Mouse (Mus musculus): ENCODE measurements at regions not wholly inside any gene's neighbourhood (a gene's known extent, or its start where the extent isn't known, plus 50 kb on each side); places are given as distances from the start of the nearest gene placed in this dataset.

DNA sequence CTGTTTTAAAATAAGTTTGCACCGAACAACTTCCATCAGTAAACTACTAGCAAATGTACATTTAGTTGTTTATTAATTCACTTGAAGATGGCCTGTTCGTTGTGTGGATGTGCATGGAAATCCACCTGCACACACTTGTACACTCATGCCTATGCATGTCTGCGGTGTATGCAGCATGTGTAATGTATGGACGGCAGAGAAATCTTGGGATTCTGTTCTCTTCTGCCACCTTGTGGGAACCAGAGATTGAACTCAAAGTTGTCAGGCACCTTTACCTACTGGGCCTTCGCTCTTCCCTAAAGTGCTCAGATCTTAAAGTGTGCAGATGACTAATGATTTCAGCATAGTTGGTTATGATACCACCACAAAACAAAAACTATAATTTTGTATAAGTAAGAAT is 137.4 kb downstream of the Kitl start:
- no peak overlapping the region for H3K27ac ChIP-seq (ENCODE audit: insufficient read depth, low read length)
- no peaks in the 10 kb centered on the region for H3K27me3 ChIP-seq (ENCODE audit: control insufficient read depth, insufficient read depth, low read length, poor library complexity, severe bottlenecking)
- no peak overlapping the region for H3K4me3 ChIP-seq (ENCODE audit: low read depth, low read length)
- H3K9me3 ChIP-seq (replicated peaks; ENCODE audit: control insufficient read depth, insufficient read depth, low read length, poor library complexity, severe bottlenecking), result no peaks in the 10 kb centered on the region
- TF ChIP-seq CTCF (IDR thresholded peaks at IDR 0.05; ENCODE audit: low read depth, low read length), result no peak
- no peak overlapping the region for H3K9ac ChIP-seq (ENCODE audit: low read depth, poor library complexity, severe bottlenecking)
- no peaks in the 10 kb centered on the region for H3K4me1 ChIP-seq (ENCODE audit: control insufficient read depth, insufficient read depth, low read length)
- no peaks in the 10 kb centered on the region for H3K36me3 ChIP-seq (ENCODE audit: control insufficient read depth, insufficient read depth, low read length, poor library complexity, severe bottlenecking)

DNA sequence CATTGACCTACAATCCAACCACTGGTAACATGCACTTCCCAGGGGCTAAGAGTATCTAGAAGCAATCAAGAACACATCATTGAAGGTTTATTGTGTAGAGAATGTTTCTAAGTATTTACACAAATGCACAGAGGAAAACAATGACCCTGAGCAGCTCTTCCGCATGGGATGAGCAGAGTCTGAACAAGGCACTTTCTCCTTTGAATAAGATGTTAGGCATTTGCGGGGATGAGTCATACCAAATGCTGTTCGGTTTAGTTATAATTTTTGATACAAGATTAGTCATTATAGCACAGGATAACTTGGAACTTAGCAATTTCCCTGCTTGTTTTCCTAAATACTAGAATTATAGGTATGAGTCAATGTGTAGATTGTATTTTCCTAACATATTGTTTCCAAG is 137.9 kb downstream of the Kitl start:
- H3K27me3 ChIP-seq (ENCODE audit: control insufficient read depth, insufficient read depth, low read length, poor library complexity, severe bottlenecking), result no peaks in the 10 kb centered on the region

DNA sequence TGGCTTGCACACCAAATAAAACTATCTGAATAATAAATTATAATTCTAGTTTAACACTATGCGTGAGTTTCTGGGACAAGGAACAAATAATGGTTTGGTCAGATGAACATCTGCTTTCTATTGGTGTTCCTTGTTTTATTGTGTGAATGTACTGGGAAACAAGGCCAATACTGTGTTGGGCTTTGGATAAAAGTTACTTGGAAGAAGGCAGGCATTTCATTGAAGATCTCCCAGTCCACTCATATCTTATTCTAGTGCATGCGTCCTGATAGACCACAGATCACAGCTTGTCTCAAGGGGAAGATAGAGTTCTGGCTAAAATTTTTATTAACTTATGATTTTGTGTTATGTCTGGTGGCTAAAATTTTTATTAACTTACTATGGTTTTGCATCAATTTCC is 140.1 kb downstream of the Kitl start:
- Histone ChIP-seq H3K9ac (ENCODE audit: low read depth, poor library complexity, severe bottlenecking) (no peak overlapping the region), H3K4me1 (ENCODE audit: control insufficient read depth, insufficient read depth, low read length) (no peaks in the 10 kb centered on the region), H3K4me3 (ENCODE audit: low read depth, low read length) (no peak overlapping the region), H3K27me3 (ENCODE audit: control insufficient read depth, insufficient read depth, low read length, poor library complexity, severe bottlenecking) (no peaks in the 10 kb centered on the region), H3K9me3 (replicated peaks; ENCODE audit: control insufficient read depth, insufficient read depth, low read length, poor library complexity, severe bottlenecking) (no peaks in the 10 kb centered on the region), H3K36me3 (ENCODE audit: control insufficient read depth, insufficient read depth, low read length, poor library complexity, severe bottlenecking) (no peaks in the 10 kb centered on the region), H3K27ac (ENCODE audit: insufficient read depth, low read length) (no peak overlapping the region)
- TF ChIP-seq EP300 (IDR thresholded peaks at IDR 0.05; ENCODE audit: insufficient read depth, low read depth, low read length), result no peak
- TF ChIP-seq CTCF (IDR thresholded peaks at IDR 0.05; ENCODE audit: low read depth, low read length), result no peak
- TF ChIP-seq POLR2A (IDR thresholded peaks at IDR 0.05; ENCODE audit: insufficient read depth, low read length), result no peak

More for the DNA sequence above, 137.9 kb downstream of the Kitl start:
- Histone ChIP-seq H3K4me3 (ENCODE audit: low read depth, low read length) (no peak overlapping the region), H3K4me1 (ENCODE audit: control insufficient read depth, insufficient read depth, low read length) (no peaks in the 10 kb centered on the region), H3K9ac (ENCODE audit: low read depth, poor library complexity, severe bottlenecking) (no peak overlapping the region), H3K36me3 (ENCODE audit: control insufficient read depth, insufficient read depth, low read length, poor library complexity, severe bottlenecking) (no peaks in the 10 kb centered on the region), H3K27ac (ENCODE audit: insufficient read depth, low read length) (no peak overlapping the region), H3K9me3 (replicated peaks; ENCODE audit: control insufficient read depth, insufficient read depth, low read length, poor library complexity, severe bottlenecking) (no peaks in the 10 kb centered on the region)
- no peak for TF ChIP-seq CTCF (IDR thresholded peaks at IDR 0.05; ENCODE audit: low read depth, low read length)
- no peak for TF ChIP-seq POLR2A (IDR thresholded peaks at IDR 0.05; ENCODE audit: insufficient read depth, low read length)
- no peak for TF ChIP-seq EP300 (IDR thresholded peaks at IDR 0.05; ENCODE audit: insufficient read depth, low read depth, low read length)

DNA sequence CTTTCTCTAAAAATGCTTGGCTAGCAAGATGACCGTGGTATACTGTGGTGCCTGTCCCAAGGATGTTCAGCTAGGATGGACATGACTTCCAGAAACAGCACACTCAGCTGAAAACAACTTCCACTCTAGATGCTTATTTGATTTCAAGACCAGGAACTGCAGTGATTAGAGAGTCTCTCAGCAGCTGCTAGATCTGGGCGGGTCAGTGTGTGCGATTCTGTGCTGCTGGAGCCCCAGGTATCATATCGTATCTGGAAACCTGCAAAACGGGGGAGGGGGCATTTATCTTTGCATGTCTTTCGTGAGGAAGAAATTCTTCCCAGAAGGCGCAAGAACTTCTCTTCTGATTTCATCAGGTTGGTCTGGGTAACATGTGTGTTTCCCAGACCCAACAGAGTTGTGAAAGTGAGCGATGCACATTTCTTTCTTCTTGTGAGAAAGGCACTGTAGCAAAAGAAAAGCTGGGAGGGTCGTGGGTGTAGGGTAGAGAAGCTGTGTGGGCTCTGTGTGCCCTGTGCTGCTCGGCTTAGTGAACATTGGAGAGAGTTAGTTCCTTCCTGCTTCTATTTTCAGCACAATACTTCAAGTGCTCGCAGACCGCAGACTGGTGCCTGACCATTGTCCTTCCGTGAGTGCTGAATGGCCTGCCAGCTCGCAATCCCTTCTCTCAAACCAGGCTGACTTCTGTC is 144.6 kb downstream of the Kitl start:
- H3K9me3 ChIP-seq (replicated peaks; ENCODE audit: control insufficient read depth, insufficient read depth, low read length, poor library complexity, severe bottlenecking), result no peaks in the 10 kb centered on the region
- TF ChIP-seq POLR2A (IDR thresholded peaks at IDR 0.05; ENCODE audit: insufficient read depth, low read length) (no peak), CTCF (IDR thresholded peaks at IDR 0.05; ENCODE audit: low read depth, low read length) (no peak), EP300 (IDR thresholded peaks at IDR 0.05; ENCODE audit: insufficient read depth, low read depth, low read length) (no peak)
- H3K27ac ChIP-seq (ENCODE audit: insufficient read depth, low read length), result no peak overlapping the region
- no peak overlapping the region for H3K9ac ChIP-seq (ENCODE audit: low read depth, poor library complexity, severe bottlenecking)
- no peaks in the 10 kb centered on the region for H3K36me3 ChIP-seq (ENCODE audit: control insufficient read depth, insufficient read depth, low read length, poor library complexity, severe bottlenecking)
- H3K27me3 ChIP-seq (ENCODE audit: control insufficient read depth, insufficient read depth, low read length, poor library complexity, severe bottlenecking), result no peaks in the 10 kb centered on the region
- no peak overlapping the region for H3K4me3 ChIP-seq (ENCODE audit: low read depth, low read length)
- H3K4me1 ChIP-seq (ENCODE audit: control insufficient read depth, insufficient read depth, low read length), result peaks cover 11% of the 10 kb centered on the region

DNA sequence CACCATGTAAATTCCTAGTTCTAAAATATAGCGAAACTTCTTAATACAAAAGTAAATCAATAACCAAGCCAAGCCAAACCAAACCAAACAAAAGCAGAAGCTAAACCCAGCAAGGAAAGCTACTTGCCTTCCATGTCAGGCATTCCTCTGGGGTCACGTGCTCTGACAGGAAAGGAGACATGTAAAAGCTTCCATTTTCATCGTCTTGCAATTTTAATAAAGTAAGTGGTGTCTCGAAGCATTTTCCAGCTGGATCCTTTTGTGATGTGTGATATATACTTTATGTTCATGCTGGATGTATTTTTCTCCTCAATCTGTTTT is 145.1 kb downstream of the Kitl start:
- H3K4me3 ChIP-seq (ENCODE audit: low read depth, low read length), result no peak overlapping the region
- no peaks in the 10 kb centered on the region for H3K36me3 ChIP-seq (ENCODE audit: control insufficient read depth, insufficient read depth, low read length, poor library complexity, severe bottlenecking)
- H3K9ac ChIP-seq (ENCODE audit: low read depth, poor library complexity, severe bottlenecking), result no peak overlapping the region
- H3K27me3 ChIP-seq (ENCODE audit: control insufficient read depth, insufficient read depth, low read length, poor library complexity, severe bottlenecking), result no peaks in the 10 kb centered on the region
- peaks cover 13% of the 10 kb centered on the region for H3K4me1 ChIP-seq (ENCODE audit: control insufficient read depth, insufficient read depth, low read length)
- H3K27ac ChIP-seq (ENCODE audit: insufficient read depth, low read length), result no peak overlapping the region
- no peaks in the 10 kb centered on the region for H3K9me3 ChIP-seq (replicated peaks; ENCODE audit: control insufficient read depth, insufficient read depth, low read length, poor library complexity, severe bottlenecking)
- no peak for TF ChIP-seq EP300 (IDR thresholded peaks at IDR 0.05; ENCODE audit: insufficient read depth, low read depth, low read length)
- TF ChIP-seq CTCF (IDR thresholded peaks at IDR 0.05; ENCODE audit: low read depth, low read length), result no peak
- no peak for TF ChIP-seq POLR2A (IDR thresholded peaks at IDR 0.05; ENCODE audit: insufficient read depth, low read length)

DNA sequence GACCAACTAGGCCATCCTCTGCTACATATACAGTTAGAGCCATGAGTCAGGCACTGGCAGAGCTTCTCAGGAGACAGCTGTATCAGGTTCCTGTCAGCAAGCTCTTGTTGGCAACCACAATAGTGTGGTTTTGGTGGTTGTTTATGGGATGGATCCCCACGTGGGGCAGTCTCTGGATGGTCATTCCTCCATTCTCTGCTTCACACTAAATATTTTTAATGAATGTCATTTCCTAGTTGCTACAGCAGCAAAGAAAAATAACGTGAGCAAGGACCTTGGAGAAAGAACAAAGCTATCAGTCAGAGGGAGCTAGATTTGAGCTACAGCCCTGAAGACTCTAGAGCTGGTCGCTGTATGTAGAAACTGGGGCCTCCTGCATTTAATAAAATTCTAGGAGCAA is 145.7 kb downstream of the Kitl start:
- Histone ChIP-seq H3K4me3 (ENCODE audit: low read depth, low read length) (no peak overlapping the region), H3K27ac (ENCODE audit: insufficient read depth, low read length) (no peak overlapping the region), H3K27me3 (ENCODE audit: control insufficient read depth, insufficient read depth, low read length, poor library complexity, severe bottlenecking) (no peaks in the 10 kb centered on the region), H3K9ac (ENCODE audit: low read depth, poor library complexity, severe bottlenecking) (no peak overlapping the region), H3K4me1 (ENCODE audit: control insufficient read depth, insufficient read depth, low read length) (peaks cover 13% of the 10 kb centered on the region), H3K36me3 (ENCODE audit: control insufficient read depth, insufficient read depth, low read length, poor library complexity, severe bottlenecking) (no peaks in the 10 kb centered on the region), H3K9me3 (replicated peaks; ENCODE audit: control insufficient read depth, insufficient read depth, low read length, poor library complexity, severe bottlenecking) (no peaks in the 10 kb centered on the region)
- no peak for TF ChIP-seq EP300 (IDR thresholded peaks at IDR 0.05; ENCODE audit: insufficient read depth, low read depth, low read length)
